Mouse (Mus musculus): ENCODE results near the gene Pikfyve. TPM values are rescaled to one million over a fixed set of nuclear protein-coding genes. Genes with fewer than 3 reads are reported as not detected.
"Not testable (repeated sequence)": the region's sequence is repeated elsewhere in the genome, so short reads cannot be mapped to it uniquely, and the experiment has no call there.

The Pikfyve gene
- total RNA-seq, 2 experiments from 2014 or later, result 9.4 to 11.0 TPM

- no peak for ATAC-seq (replicated peaks; ENCODE audit: low FRiP score, poor library complexity, severe bottlenecking)
Observed at GRCm38 (mm10) chr1:65181459-65181858, 5.0 kb upstream of the Pikfyve start.

- ATAC-seq (replicated peaks; ENCODE audit: low FRiP score, poor library complexity, severe bottlenecking), result no peak
Observed at GRCm38 (mm10) chr1:65183994-65184393, 2.5 kb upstream of the Pikfyve start.

- ATAC-seq (replicated peaks; ENCODE audit: low FRiP score, poor library complexity, severe bottlenecking), result no peak
Observed at GRCm38 (mm10) chr1:65185011-65185410, 1.5 kb upstream of the Pikfyve start.

- ATAC-seq (replicated peaks; ENCODE audit: low FRiP score, poor library complexity, severe bottlenecking), result no peak
Observed at GRCm38 (mm10) chr1:65185524-65186205, 818 bp upstream of the Pikfyve start.

- no peak for ATAC-seq (replicated peaks; ENCODE audit: low FRiP score, poor library complexity, severe bottlenecking)
Observed at GRCm38 (mm10) chr1:65187074-65187430, 569 bp downstream of the Pikfyve start.

GRCm38 (mm10) chr1:65190172-65190571 is 3.7 kb downstream of the Pikfyve start:
- ATAC-seq (replicated peaks; ENCODE audit: low FRiP score, poor library complexity, severe bottlenecking), result no peak

- no peak for ATAC-seq (replicated peaks; ENCODE audit: low FRiP score, poor library complexity, severe bottlenecking)
Observed at GRCm38 (mm10) chr1:65193226-65193625, 6.7 kb downstream of the Pikfyve start.

GRCm38 (mm10) chr1:65198425-65198824 is 11.9 kb downstream of the Pikfyve start:
- ATAC-seq (replicated peaks; ENCODE audit: low FRiP score, poor library complexity, severe bottlenecking), result no peak

GRCm38 (mm10) chr1:65198861-65199260 is 12.4 kb downstream of the Pikfyve start:
- no peak for ATAC-seq (replicated peaks; ENCODE audit: low FRiP score, poor library complexity, severe bottlenecking)

- no peak for ATAC-seq (replicated peaks; ENCODE audit: low FRiP score, poor library complexity, severe bottlenecking)
Observed at GRCm38 (mm10) chr1:65204299-65204698, 17.8 kb downstream of the Pikfyve start.

GRCm38 (mm10) chr1:65213214-65213613 is 26.7 kb downstream of the Pikfyve start:
- no peak for ATAC-seq (replicated peaks; ENCODE audit: low FRiP score, poor library complexity, severe bottlenecking)

- ATAC-seq (replicated peaks; ENCODE audit: low FRiP score, poor library complexity, severe bottlenecking), result no peak
Observed at GRCm38 (mm10) chr1:65217567-65217966, 31.1 kb downstream of the Pikfyve start.

- ATAC-seq (replicated peaks; ENCODE audit: low FRiP score, poor library complexity, severe bottlenecking), result no peak
Observed at GRCm38 (mm10) chr1:65217972-65218371, 31.5 kb downstream of the Pikfyve start.

GRCm38 (mm10) chr1:65223654-65224053 is 37.2 kb downstream of the Pikfyve start:
- no peak for ATAC-seq (replicated peaks; ENCODE audit: low FRiP score, poor library complexity, severe bottlenecking)

- ATAC-seq (replicated peaks; ENCODE audit: low FRiP score, poor library complexity, severe bottlenecking), result no peak
Observed at GRCm38 (mm10) chr1:65227681-65228080, 41.2 kb downstream of the Pikfyve start.

- not testable (repeated sequence) for ATAC-seq (replicated peaks; ENCODE audit: low FRiP score, poor library complexity, severe bottlenecking)
Observed at GRCm38 (mm10) chr1:65229768-65230167, 43.3 kb downstream of the Pikfyve start.

GRCm38 (mm10) chr1:65230566-65230965 is 44.1 kb downstream of the Pikfyve start:
- ATAC-seq (replicated peaks; ENCODE audit: low FRiP score, poor library complexity, severe bottlenecking), result no peak

GRCm38 (mm10) chr1:65237712-65238111 is 51.2 kb downstream of the Pikfyve start:
- ATAC-seq (replicated peaks; ENCODE audit: low FRiP score, poor library complexity, severe bottlenecking), result no peak

GRCm38 (mm10) chr1:65245637-65246036 is 59.2 kb downstream of the Pikfyve start:
- ATAC-seq (replicated peaks; ENCODE audit: low FRiP score, poor library complexity, severe bottlenecking), result no peak

- ATAC-seq (replicated peaks; ENCODE audit: low FRiP score, poor library complexity, severe bottlenecking), result no peak
Observed at GRCm38 (mm10) chr1:65280461-65280860, 94.0 kb downstream of the Pikfyve start.

- no peak for ATAC-seq (replicated peaks; ENCODE audit: low FRiP score, poor library complexity, severe bottlenecking)
Observed at GRCm38 (mm10) chr1:65281756-65282155, 95.3 kb downstream of the Pikfyve start, which contains the start of gene Pth2r. TSS of gene Pth2r (plus strand) at chr1:65282056.

- no peak for ATAC-seq (replicated peaks; ENCODE audit: low FRiP score, poor library complexity, severe bottlenecking)
Observed at GRCm38 (mm10) chr1:65282766-65283165, 96.3 kb downstream of the Pikfyve start.
